Mouse (Mus musculus) heart, adult 8-10 months (tissue): Measurements from ENCODE around the gene Dek. TPM values are rescaled to one million over a fixed set of nuclear protein-coding genes. Genes with fewer than 3 reads are reported as not detected.

Source experiments
- DNase-seq: peaks from one replicate; pipeline ENCODE4 v3.0.0; 2022; ENCODE audit warnings: low spot score
- total RNA-seq, 4 experiments: library from RNA; stranded (reverse); gene quantifications; 2 replicates each; pipeline ENCODE4 v1.2.4; 2022

Dek gene
- total RNA-seq, 4 experiments from 2014 or later, result 30.1 to 39.9 (median 31.9) TPM

DNA sequence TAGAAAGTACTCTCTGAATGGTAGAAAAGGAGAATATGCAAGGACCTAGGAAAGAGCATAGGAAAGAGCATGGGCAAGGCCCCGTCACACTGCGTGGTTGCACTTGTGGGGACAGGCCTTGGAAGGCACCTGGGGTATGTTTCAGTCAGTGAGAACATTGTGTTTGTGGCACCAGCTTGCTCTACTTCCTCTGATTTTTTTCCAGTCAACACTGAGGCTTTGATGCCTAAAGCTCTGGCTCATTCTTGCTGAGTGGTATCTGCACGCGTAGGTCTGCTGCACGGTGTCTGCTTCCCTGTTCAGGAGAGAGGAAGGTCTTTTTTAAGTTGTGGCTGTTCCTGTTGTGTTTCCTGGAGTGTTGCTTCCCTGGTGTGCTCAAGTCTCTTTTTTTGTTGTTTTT is 49.2 kb downstream of the Dek start:
- DNase-seq, result no peak

GRCm38 (mm10) chr13:47056126-47056525 is 49.9 kb downstream of the Dek start:
- DNase-seq, result no peak

DNA sequence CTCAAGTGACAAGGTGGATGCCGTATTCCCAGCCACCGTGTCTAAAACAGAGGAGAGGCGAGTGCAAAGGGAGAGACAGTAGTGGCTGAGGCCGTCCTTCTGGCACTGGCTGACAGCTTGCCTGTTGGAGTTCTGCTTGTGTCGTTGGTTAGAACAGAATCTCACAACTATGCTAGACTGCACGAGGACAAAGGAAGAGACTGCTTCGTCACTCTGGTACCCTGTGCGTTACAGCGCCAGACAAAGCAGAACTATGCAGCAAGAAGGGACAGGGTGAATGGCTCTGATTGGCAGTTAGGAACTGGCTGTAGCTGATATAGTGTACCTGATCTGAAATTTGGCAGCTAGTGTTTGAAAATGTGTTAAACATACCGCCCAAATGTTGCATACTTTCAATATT is 52.0 kb downstream of the Dek start:
- no peak for DNase-seq

- no peak for DNase-seq
Observed at GRCm38 (mm10) chr13:47050009-47050408, 56.0 kb downstream of the Dek start.

DNA sequence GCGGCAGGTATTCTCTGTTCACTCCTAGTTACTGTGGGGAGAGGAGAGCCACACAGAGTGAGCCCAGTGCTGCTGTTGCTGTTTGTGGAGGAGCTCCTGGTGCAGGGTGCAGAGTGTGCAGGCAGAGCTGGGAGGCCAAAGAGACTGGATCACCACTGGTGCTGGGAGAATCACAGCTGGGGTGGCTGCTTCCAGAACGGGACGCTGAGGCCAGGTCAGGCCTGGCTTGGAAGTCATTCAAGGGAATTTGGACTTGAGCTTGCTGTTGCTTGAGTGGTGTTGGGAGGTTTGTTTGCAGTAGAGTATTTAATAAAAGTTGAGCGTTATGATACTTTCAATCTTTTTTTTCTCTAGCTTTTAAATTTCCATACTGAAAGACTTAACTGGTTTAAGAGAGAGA is 58.0 kb downstream of the Dek start:
- peak; percentile 38 for DNase-seq

GRCm38 (mm10) chr13:47044617-47044947 is 61.4 kb downstream of the Dek start, which contains the start of gene Tpmt:
Gene Tpmt (minus strand): TSS chr13:47044737.
- no peak for DNase-seq

GRCm38 (mm10) chr13:47043833-47044616 is 62.0 kb downstream of the Dek start:
- DNase-seq, result peak; percentile 21

DNA sequence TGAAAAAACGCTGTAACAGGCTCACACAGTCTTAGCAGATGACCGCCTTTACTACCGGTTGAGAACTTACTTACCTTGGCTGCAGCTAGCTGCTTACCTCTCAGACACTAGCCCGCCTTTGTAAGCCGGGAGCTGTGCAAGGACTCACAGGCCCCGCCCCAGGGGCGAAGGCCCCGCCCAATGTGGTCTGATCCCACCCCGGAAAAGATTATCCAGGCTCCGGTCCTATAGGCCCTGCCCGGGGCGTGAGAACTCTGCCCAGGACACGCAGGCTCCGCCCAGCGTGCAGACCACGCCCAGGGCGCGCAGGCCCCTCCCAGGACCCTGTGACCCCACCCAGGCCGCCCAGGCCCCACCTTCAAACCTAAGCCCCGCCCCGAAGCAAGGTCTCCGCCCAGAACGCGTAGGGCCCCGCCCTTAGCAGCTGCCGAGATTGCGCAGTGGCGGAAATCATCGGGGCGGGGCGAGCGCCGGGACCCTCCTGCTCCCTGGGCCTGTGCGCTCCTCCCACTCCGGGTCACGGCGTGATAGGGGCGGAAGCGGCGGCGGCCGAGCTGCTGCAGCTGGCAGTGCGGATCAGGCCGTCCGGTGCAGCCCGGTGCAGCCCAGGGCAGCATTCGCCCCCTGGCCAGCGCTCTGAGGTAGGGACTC is 62.8 kb downstream of the Dek start, which contains the start of gene Kdm1b:
Gene Kdm1b (plus strand): TSS at position 470 of the 651 bp plus-strand sequence.
- DNase-seq, result peak; percentile 98

DNA sequence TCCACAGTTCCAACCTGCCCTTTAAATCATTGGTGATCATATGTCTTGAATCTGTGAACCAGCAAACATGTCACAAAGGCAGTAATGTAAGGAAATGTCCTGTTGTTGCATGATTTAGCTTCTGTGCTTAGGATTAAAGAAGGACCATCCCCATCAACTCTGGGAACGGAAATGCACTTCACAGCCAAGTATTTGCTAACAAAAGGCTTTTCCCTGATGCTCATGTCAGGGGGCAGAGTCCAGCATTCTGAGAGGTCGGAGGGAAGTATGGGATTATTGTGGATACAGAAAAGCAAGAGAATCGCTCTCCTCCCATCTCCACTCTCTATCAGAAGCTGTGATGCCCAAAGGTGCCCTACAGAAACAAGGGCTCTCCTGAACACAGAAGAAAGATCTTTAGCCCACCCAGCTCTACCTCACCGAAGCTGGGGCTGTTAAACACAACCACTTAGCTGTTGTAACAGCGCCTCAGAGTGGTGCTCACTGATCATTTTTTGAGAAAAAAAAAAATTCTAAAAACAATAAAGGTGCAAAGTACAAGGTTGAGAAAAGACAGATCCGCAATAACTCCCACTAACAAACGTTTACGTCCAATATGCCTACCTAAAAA is 63.9 kb downstream of the Dek start:
- peak; percentile 14 for DNase-seq

DNA sequence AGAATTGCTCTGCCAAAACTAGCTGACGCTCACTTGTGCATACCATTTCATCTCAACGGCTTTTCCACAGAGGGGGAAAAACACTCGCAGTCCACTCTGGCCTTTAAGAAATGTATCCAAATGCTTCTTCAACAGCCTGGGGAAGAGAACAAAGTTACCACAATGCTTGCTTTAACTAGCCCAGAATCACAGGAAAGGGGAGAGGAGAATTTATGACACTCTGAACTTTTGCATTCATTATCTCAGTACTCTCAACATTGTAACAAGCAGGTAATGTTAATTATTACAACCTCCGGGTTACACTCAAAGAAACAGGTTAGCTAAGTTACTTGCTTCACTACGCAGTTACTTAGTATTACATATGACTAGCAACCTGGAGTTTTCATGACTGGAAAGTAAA is 65.9 kb downstream of the Dek start:
- no peak for DNase-seq

- DNase-seq, result no peak
Observed at GRCm38 (mm10) chr13:47037946-47038345, 68.1 kb downstream of the Dek start.

Other genes starting within 250 kb of the Dek start
- 100 to 1,000 TPM; 113 to 126 (median 121) TPM for gene Kif13a, start 176.3 kb downstream of the Dek start, total RNA-seq
- gene Nhlrc1, start 91.4 kb downstream of the Dek start, total RNA-seq, result 1 to 10 TPM; 6.5 to 7.1 (median 6.7) TPM
- 10 to 100 TPM in 3 of 4 experiments, 1 to 10 TPM in 1; 9.0 to 12.2 (median 11.1) TPM for gene Kdm1b, start 62.7 kb downstream of the Dek start, total RNA-seq
- gene Tpmt, start 61.5 kb downstream of the Dek start, total RNA-seq, result 1 to 10 TPM; 2.9 to 7.7 (median 4.4) TPM
- 10 to 100 TPM; 21.8 to 26.8 (median 26.2) TPM for gene Rnf144b, start 16.5 kb upstream of the Dek start, total RNA-seq